Mouse (Mus musculus) heart, adult 8-10 months (tissue): Measurements from ENCODE around the gene Znrf4. TPM values are rescaled to one million over a fixed set of nuclear protein-coding genes. Genes with fewer than 3 reads are reported as not detected.

Experiments
- DNase-seq: peaks from one replicate; pipeline ENCODE4 v3.0.0; 2022; ENCODE audit warnings: low spot score
- total RNA-seq, 4 experiments: library from RNA; stranded (reverse); gene quantifications; 2 replicates each; pipeline ENCODE4 v1.2.4; 2022

Gene Znrf4
- total RNA-seq, 4 experiments from 2014 or later: not detected

GRCm38 (mm10) chr17:56468380-56468779 is 43.9 kb downstream of the Znrf4 start:
- DNase-seq: no peak

GRCm38 (mm10) chr17:56467456-56467884 is 44.8 kb downstream of the Znrf4 start:
- no peak for DNase-seq

- no peak for DNase-seq
Measured at GRCm38 (mm10) chr17:56466747-56467146, 45.5 kb downstream of the Znrf4 start.

GRCm38 (mm10) chr17:56464817-56465216 is 47.4 kb downstream of the Znrf4 start:
- DNase-seq: no peak

- no peak for DNase-seq
Measured at GRCm38 (mm10) chr17:56464345-56464744, 47.9 kb downstream of the Znrf4 start.

GRCm38 (mm10) chr17:56463500-56463899 is 48.7 kb downstream of the Znrf4 start:
- DNase-seq: no peak

- DNase-seq: no peak
Measured at GRCm38 (mm10) chr17:56462835-56463455, 49.3 kb downstream of the Znrf4 start.

- peak; percentile 98 for DNase-seq
Measured at GRCm38 (mm10) chr17:56461771-56462743, 50.2 kb downstream of the Znrf4 start.

Other genes starting within 250 kb of the Znrf4 start
- 1 to 10 TPM; 6.9 to 9.5 (median 8.1) TPM for gene Ticam1, start 235.6 kb downstream of the Znrf4 start, total RNA-seq
- 100 to 1,000 TPM; 172 to 233 (median 219) TPM for gene Plin3, start 219.6 kb downstream of the Znrf4 start, total RNA-seq
- under 1 TPM in 1 of 4 experiments, not detected in 3; 0.41 TPM for gene Arrdc5, start 212.1 kb downstream of the Znrf4 start, total RNA-seq
- 1 to 10 TPM; 1.5 to 2.6 (median 2.2) TPM for gene Uhrf1, start 209.1 kb downstream of the Znrf4 start, total RNA-seq
- 10 to 100 TPM; 29.0 to 34.4 (median 32.4) TPM for gene Kdm4b, start 186.4 kb downstream of the Znrf4 start, total RNA-seq
- gene Ptprs, start 35.9 kb downstream of the Znrf4 start, total RNA-seq: 10 to 100 TPM; 54.3 to 66.4 (median 60.0) TPM
- gene Gm20219, start 42.0 kb upstream of the Znrf4 start, total RNA-seq: under 1 TPM in 3 of 4 experiments, not detected in 1; 0.20 to 0.28 (median 0.22) TPM
- gene Safb2, start 72.2 kb upstream of the Znrf4 start, total RNA-seq: 10 to 100 TPM; 36.9 to 48.4 (median 41.5) TPM
- gene Safb, start 72.4 kb upstream of the Znrf4 start, total RNA-seq: 10 to 100 TPM; 55.6 to 70.7 (median 66.7) TPM
- 100 to 1,000 TPM; 313 to 386 (median 356) TPM for gene 2410015M20Rik, start 97.3 kb upstream of the Znrf4 start, total RNA-seq
- 100 to 1,000 TPM; 697 to 769 (median 735) TPM for gene Rpl36, start 101.0 kb upstream of the Znrf4 start, total RNA-seq
- 100 to 1,000 TPM; 124 to 136 (median 125) TPM for gene Lonp1, start 114.5 kb upstream of the Znrf4 start, total RNA-seq
- gene Catsperd, start 115.7 kb upstream of the Znrf4 start, total RNA-seq: under 1 TPM in 2 of 4 experiments, not detected in 2; 0.16 TPM
- gene Ranbp3, start 160.9 kb upstream of the Znrf4 start, total RNA-seq: 10 to 100 TPM; 33.8 to 39.3 (median 37.5) TPM
- gene Ndufa11, start 205.3 kb upstream of the Znrf4 start, total RNA-seq: 100 to 1,000 TPM; 804 to 980 (median 857) TPM
- 1 to 10 TPM; 3.2 to 7.1 (median 6.0) TPM for gene Vmac, start 205.6 kb upstream of the Znrf4 start, total RNA-seq
- gene Nrtn, start 245.1 kb upstream of the Znrf4 start, total RNA-seq: 10 to 100 TPM; 22.4 to 26.7 (median 24.6) TPM